Mouse (Mus musculus) embryonic facial prominence, embryonic 11.5 days (tissue): ENCODE measurements around the gene Spag9. TPM values are rescaled to one million over a fixed set of nuclear protein-coding genes. Genes with fewer than 3 reads are reported as not detected.

Experiments
- ATAC-seq: fragments of 200-750 bp; cut with Nextera tagmentation; replicated peaks from 2 replicates; pipeline ENCODE4 v1.8.0; 2017; ENCODE audit warnings: low read depth; ENCODE audit not compliant: insufficient number of reproducible peaks, low FRiP score, low TSS enrichment
- DNase-seq: peaks from one replicate; pipeline ENCODE4 v3.0.0-alpha.2; 2015; ENCODE audit warnings: low spot score
- H3K27ac ChIP-seq: fragments of 300-500 bp; sonication (generic); replicated peaks from 2 replicates; pipeline ENCODE4 v1.5.1; 2014; ENCODE audit warnings: mild to moderate bottlenecking, low read depth, low read length, control low read depth
- H3K27me3 ChIP-seq: fragments of 300-500 bp; sonication (generic); 2 replicates; pipeline ENCODE4 v1.6.1; 2014; ENCODE audit warnings: mild to moderate bottlenecking, low read length, moderate library complexity, mixed read lengths; ENCODE audit not compliant: control insufficient read depth, insufficient read depth
- H3K36me3 ChIP-seq: fragments of 300-500 bp; sonication (generic); replicated peaks from 2 replicates; pipeline ENCODE4 v1.6.1; 2014; ENCODE audit warnings: low read depth, mild to moderate bottlenecking, low read length, moderate library complexity, mixed read lengths; ENCODE audit not compliant: control insufficient read depth, insufficient read depth
- H3K4me1 ChIP-seq: fragments of 300-500 bp; sonication (generic); 2 replicates; pipeline ENCODE4 v1.6.1; 2014; ENCODE audit warnings: low read length, mixed read lengths; ENCODE audit not compliant: control insufficient read depth, insufficient read depth
- H3K4me2 ChIP-seq: fragments of 300-500 bp; sonication (generic); 2 replicates; pipeline ENCODE4 v1.6.1; 2014; ENCODE audit warnings: low read depth, mild to moderate bottlenecking, control low read depth, low read length, moderate library complexity
- H3K4me3 ChIP-seq: fragments of 300-500 bp; sonication (generic); 2 replicates; pipeline ENCODE4 v1.5.1; 2014; ENCODE audit warnings: low read depth, low read length, control low read depth
- H3K9ac ChIP-seq: fragments of 300-500 bp; sonication (generic); replicated peaks from 2 replicates; pipeline ENCODE4 v1.6.1; 2014; ENCODE audit warnings: mild to moderate bottlenecking, control low read depth, low read length
- H3K9me3 ChIP-seq: fragments of 300-500 bp; sonication (generic); replicated peaks from 2 replicates; pipeline ENCODE4 v1.6.1; 2016; ENCODE audit warnings: mild to moderate bottlenecking, low read length, inconsistent platforms, mixed read lengths; ENCODE audit not compliant: control insufficient read depth
- WGBS: fragments of 180-500 bp; shearing (Covaris S2); extraction: QIAGEN DNeasy Blood & Tissue Kit; methylation state at CpG from one replicate; pipeline ENCODE4 v1.1.7; 2014; 5-methylcytosine and 5-hydroxymethylcytosine counted together
- polyA plus RNA-seq: library from polyadenylated mRNA; unstranded; fragments of >200 nt; fragmentation: Nextera tagmentation; extraction: Ambion mirVana; gene quantifications from 2 replicates; pipeline ENCODE4 v1.2.1, GENCODE M21; 2014

Gene Spag9
- polyA plus RNA-seq, 1 experiment from 2014 or later: 42.4 TPM

DNA sequence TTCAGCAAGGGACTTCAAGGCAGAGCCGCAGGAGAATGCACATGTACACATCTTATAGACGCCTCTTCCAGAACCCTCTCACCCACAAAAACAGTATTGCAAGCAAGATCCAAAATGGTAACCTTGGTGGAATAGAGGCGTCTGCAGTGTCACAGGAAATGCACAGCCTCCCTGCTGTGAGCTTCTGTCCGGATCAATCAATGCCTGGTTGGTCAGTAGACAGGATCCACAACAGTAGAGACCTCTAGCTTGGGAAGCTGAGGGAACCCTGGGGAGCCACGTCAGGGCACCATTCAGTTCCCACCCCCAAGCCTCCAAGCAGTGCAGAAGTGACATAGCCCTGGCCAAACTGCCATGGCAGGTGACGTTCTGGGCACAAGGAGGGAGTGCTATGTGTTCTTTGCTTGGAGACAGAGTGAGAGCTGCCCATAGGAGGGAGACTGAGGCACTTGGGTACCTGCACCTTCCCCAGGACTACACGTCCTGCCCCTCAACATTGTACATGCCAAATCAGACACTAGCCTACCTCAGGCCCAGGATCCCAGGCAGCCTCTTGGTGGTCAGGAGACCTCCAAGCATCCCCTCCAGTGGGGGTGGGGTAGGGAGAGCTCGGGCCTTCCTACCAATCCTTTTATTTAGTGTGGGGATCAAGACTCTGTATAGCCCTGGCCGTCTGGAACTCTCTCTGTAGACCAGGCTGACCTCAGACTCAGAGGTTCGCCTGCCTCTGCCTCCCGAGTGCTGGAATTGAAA is 151.0 kb downstream of the Spag9 start:
- no peak for DNase-seq
- Histone ChIP-seq H3K27me3 (peaks cover 9% of the 10 kb centered on the region), H3K9me3 (no peaks in the 10 kb centered on the region), H3K27ac (no peak overlapping the region), H3K9ac (no peak overlapping the region), H3K36me3 (no peaks in the 10 kb centered on the region), H3K4me1 (no peaks in the 10 kb centered on the region; the same call in 1 of the 2 replicates), H3K4me3 (no peak overlapping the region), H3K4me2 (no peak overlapping the region)
- WGBS: 68% methylated on average over 11 of the region's 11 CpGs
- no peak for ATAC-seq

DNA sequence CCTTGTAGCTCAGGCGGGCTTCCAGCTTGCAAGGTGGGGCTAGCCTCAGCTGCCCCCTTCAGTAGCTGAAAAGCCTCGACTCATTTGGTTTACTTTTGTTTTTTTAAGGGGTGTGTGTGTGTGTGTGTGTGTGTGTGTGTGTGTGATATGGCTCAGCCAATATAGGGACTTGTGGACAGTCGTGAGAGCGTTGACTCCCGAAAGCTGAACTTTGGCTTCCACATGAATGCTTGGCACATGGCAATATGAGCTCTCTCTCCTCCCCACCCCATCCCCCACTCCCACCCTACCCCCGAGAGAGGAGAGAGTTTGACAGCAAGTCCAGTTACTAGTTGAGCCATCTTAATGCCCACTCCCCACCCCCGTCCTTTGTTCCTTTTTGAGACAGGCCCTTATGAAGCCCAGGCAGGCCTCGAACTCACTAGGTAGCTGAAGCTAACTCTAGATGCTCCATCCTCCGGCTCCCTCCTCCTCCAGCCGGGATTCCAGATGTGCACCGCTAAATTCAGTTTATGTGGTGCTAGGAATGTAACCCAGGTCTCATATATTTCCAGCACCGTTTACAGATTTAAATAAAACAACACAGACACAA is 152.3 kb downstream of the Spag9 start:
- Histone ChIP-seq H3K36me3 (no peaks in the 10 kb centered on the region), H3K27ac (no peak overlapping the region), H3K4me3 (no peak overlapping the region), H3K9ac (no peak overlapping the region), H3K9me3 (no peaks in the 10 kb centered on the region), H3K4me2 (no peak overlapping the region), H3K27me3 (peaks cover 9% of the 10 kb centered on the region), H3K4me1 (no peaks in the 10 kb centered on the region; the same call in 1 of the 2 replicates)
- no peak for DNase-seq
- ATAC-seq: no peak
- 49% methylated on average over 12 of the region's 12 CpGs for WGBS

DNA sequence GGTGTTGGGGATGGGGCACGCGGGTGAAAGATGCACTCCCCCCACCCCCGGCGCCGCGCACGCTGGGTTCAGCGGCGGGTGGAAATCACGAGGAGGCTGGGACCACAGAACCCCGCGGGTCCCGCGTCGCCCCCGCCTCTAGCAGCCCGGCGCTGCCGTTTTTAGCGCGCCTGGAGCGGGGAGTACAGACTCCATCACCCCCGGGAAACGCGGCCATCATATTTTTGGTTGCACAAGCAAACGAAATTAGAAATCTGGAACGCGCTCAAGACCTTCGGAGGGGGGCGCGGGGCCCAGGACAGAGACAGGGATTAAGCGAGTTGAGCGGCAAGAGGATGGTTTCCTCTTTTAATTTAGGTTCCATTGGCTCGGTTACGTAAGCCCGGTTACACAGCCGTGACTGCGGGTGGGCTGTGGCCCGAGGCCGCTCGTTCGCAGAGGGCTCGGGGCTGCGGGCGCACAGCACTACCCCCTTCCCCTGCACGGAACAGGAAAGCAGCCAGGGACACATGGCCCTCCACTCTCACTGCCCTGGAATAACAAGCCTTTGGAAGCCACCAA is 153.1 kb downstream of the Spag9 start:
- Histone ChIP-seq H3K4me3 (peak overlapping the region; percentile 40), H3K27ac (no peak overlapping the region), H3K4me2 (peak overlapping the region; percentile 87), H3K9me3 (no peaks in the 10 kb centered on the region), H3K27me3 (peaks cover 9% of the 10 kb centered on the region), H3K36me3 (no peaks in the 10 kb centered on the region), H3K4me1 (no peaks in the 10 kb centered on the region; the same call in 1 of the 2 replicates), H3K9ac (peak overlapping the region; percentile 56)
- ATAC-seq: peak; percentile 25; the same call in 1 of the 2 replicates
- peak; percentile 46 for DNase-seq
- WGBS: under 1% methylated on average over 46 of the region's 46 CpGs

DNA sequence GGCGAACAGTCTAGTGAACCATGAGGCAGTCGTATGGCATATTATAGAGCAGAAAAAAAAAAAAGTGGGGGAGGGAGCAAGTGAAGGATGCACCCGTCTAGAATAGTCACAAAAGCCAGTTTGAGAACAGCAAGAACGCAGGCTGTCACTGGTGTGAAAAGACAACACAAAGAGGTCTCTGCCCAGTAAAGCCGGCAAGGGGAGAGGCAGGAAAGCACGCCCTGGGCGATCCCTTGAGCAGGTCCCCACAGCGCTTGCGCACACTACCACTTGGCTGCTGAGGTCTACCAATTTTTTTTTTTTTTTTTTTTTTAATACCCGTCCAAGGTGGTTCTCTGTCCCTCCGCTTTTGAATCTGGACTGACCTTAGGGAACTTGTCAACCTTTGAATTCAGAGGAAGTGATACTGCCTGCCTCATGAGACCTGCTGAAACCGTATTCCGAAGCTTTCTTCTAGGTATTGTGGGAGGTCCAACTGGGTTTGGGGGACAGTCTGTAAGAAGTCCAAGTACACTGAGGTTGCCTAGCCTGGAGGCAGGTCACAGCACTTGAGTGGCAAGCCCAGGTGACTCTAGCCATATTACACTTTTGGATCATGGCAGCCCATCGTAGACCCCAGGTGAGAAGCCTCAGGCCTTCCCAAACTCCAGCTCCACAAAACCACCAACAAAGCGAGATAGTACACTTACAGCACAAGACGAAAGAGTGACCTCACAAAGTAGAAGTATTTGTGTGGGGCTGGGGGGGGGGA is 153.8 kb downstream of the Spag9 start:
- Histone ChIP-seq H3K27me3 (peaks cover 9% of the 10 kb centered on the region), H3K9me3 (no peaks in the 10 kb centered on the region), H3K4me2 (peak overlapping the region; percentile 87), H3K9ac (peak overlapping the region; percentile 56), H3K4me3 (peak overlapping the region; percentile 40), H3K4me1 (no peaks in the 10 kb centered on the region; the same call in 1 of the 2 replicates), H3K36me3 (no peaks in the 10 kb centered on the region), H3K27ac (no peak overlapping the region)
- 22% methylated on average over 16 of the region's 16 CpGs for WGBS
- peak; percentile 63 for DNase-seq
- no peak for ATAC-seq

DNA sequence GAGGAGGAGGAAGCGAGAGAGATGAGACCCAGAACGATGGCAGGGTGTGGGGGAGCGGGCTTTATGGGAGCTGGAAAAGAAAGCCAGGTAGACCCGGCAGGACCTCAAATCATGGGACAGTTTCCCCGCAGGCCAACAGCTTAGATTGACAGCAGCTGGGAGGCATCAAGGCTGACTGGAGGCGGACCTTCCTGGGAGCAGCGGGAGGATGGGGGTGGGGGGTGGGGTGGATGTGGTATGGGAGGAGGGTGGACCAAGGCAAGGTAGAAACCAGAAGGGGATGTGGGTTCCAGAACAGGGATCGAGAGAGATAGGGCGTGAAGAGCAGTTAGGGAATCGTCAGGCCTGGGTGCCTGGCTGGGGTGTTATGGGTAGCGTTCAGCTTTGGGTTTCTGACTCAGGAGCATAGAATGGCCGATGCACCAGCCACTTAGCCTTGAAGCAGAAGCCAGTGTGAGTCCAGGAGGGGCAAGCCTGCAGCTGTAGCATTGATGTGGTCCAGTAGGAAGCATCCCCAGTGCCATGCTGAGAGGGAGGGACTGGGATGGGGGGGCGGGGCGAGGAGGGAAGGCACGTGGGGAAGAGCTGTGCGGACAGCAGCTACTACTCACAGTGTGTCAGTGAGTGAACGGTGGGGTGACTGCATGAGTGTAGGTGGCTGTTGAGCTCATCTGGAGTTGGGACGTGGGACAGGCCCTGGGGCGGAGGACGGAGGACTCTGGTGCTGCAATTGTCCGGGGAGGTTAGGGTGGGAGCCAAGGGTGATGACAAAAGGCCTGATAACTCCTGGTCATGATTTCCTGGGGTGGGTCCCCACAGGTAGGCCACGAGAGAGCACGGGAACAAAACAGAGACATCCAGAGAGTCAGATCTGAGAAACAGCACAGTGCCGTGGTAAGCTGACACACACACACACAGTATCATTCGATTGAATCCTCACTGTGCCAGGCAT is 154.9 kb downstream of the Spag9 start:
- DNase-seq: no peak
- peaks cover 9% of the 10 kb centered on the region for H3K27me3 ChIP-seq
- no peaks in the 10 kb centered on the region for H3K36me3 ChIP-seq
- no peaks in the 10 kb centered on the region for H3K9me3 ChIP-seq
- H3K4me3 ChIP-seq: no peak overlapping the region
- H3K4me1 ChIP-seq: no peaks in the 10 kb centered on the region; the same call in 1 of the 2 replicates
- no peak for ATAC-seq
- no peak overlapping the region for H3K4me2 ChIP-seq
- H3K9ac ChIP-seq: peak overlapping the region; percentile 18; the same call in 1 of the 2 replicates
- WGBS: 27% methylated on average over 25 of the region's 25 CpGs
- H3K27ac ChIP-seq: no peak overlapping the region

DNA sequence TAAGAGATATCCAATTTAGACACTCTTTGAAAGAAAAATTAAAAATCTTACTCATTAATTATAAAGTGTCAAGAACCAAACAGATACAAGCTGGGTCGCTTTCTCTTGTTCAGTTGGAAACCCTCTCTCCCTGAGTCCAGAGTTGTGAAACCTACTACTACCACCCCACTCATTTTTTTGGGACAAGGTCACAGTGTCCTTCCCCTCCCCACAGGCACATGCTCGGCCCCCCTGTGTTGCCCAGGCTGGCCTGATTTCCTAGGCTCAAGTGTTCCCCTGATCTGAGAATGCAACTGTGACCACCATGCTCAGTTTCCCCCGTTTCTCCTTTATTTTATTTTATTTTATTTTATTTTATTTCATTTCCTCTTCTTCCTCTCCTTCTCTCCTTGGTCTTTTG is 158.3 kb downstream of the Spag9 start:
- Histone ChIP-seq H3K4me2 (no peak overlapping the region), H3K36me3 (no peaks in the 10 kb centered on the region), H3K9ac (no peak overlapping the region), H3K4me3 (no peak overlapping the region), H3K27ac (no peak overlapping the region), H3K4me1 (peaks cover 5% of the 10 kb centered on the region), H3K27me3 (peaks cover 9% of the 10 kb centered on the region), H3K9me3 (no peaks in the 10 kb centered on the region)
- ATAC-seq (no peak), DNase-seq (no peak)
- 82% methylated on average over 3 of the region's 3 CpGs for WGBS

DNA sequence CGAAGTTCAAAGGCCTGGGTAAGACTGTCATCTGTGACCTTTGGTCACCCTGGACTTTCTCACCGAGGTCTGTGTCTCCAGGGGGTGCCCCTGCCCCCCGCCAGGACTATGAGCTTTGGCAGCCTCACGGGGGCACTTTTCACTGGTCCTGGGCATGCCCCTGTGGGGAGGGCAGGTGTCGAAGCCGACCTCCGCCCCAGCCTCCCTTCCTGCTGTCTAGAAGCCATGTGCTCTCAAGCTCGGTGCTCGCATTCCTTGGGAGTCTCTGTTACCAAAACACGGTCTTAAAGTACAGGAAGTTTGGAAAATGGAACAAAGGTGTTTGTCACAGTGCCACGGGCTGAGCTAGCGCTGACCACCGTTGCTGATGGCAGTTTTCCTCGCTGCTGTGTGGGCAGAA is 162.6 kb downstream of the Spag9 start:
- H3K27me3 ChIP-seq: no peaks in the 10 kb centered on the region
- no peak for ATAC-seq
- no peak overlapping the region; the same call in 1 of the 2 replicates for H3K4me2 ChIP-seq
- WGBS: 32% methylated on average over 14 of the region's 14 CpGs
- no peaks in the 10 kb centered on the region for H3K9me3 ChIP-seq
- no peak for DNase-seq
- H3K36me3 ChIP-seq: no peaks in the 10 kb centered on the region
- no peak overlapping the region for H3K9ac ChIP-seq
- H3K4me1 ChIP-seq: peaks cover 5% of the 10 kb centered on the region
- no peak overlapping the region for H3K4me3 ChIP-seq
- no peak overlapping the region; the same call in 1 of the 2 replicates for H3K27ac ChIP-seq
